Mouse (Mus musculus): ENCODE measurements around the gene Rbfox1. TPM values are rescaled to one million over a fixed set of nuclear protein-coding genes. Genes with fewer than 3 reads are reported as not detected.

The Rbfox1 gene
- polyA plus RNA-seq, 1 experiment: 0.21 TPM

DNA sequence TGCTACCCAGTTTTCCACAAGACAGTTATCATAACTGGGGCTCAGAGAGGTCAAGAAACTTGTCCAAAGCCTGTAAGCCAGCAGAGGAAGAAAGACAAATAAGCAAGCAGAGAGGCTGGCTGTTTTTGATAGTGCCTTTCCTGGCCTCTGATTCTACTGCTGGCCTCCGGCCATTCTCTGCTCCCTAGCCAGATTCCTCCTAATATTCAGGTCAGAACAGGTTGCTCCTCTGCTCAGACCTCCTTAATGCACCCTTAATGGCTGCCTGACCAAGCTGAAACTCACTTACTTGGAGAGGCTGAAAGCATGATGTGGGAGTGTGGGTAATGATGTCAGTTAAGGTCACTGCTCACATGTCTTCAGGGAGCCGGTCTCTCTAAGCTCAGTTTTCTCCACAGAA is 270.4 kb downstream of the Rbfox1 start:
- H3K4me3 ChIP-seq (replicated peaks): no peak overlapping the region
- no peaks in the 10 kb centered on the region for H3K4me1 ChIP-seq
- peaks cover 5% of the 10 kb centered on the region for H3K9me3 ChIP-seq
- H3K36me3 ChIP-seq (replicated peaks; ENCODE audit: low read length): no peaks in the 10 kb centered on the region
- H3K27me3 ChIP-seq (replicated peaks): no peaks in the 10 kb centered on the region
- no peak for TF ChIP-seq GATA1 (IDR thresholded peaks at IDR 0.05; ENCODE audit: borderline replicate concordance, low read length)
- no peak for TF ChIP-seq FLI1 (IDR thresholded peaks at IDR 0.05; ENCODE audit: low read length)

DNA sequence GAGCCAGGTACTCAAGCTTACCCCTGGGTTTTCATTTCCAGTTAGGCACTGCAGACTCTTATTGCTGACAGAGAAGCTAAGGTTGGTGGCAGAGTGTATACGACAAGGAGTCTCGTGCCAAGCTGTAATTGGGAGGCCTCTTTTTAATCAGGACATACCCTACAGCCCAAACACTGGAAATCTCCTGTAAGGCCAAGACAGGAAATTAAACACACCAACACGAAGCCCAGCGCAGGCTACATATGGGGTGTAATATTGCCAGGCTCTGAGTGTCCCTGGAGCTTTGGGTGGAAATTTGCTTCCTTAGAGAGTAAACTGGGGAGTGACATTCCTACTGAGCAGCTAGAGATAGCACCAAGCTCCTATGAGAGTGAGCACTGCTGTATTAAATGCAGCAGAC is 279.3 kb downstream of the Rbfox1 start:
- Histone ChIP-seq H3K36me3 (replicated peaks; ENCODE audit: low read length) (no peaks in the 10 kb centered on the region), H3K4me3 (replicated peaks) (no peak overlapping the region), H3K27me3 (replicated peaks) (peaks cover 7% of the 10 kb centered on the region), H3K4me1 (no peaks in the 10 kb centered on the region), H3K9me3 (no peaks in the 10 kb centered on the region)
- TF ChIP-seq FLI1 (IDR thresholded peaks at IDR 0.05; ENCODE audit: low read length) (no peak), GATA1 (IDR thresholded peaks at IDR 0.05; ENCODE audit: borderline replicate concordance, low read length) (no peak)

GRCm38 (mm10) chr16:6169346-6169745 is 284.2 kb downstream of the Rbfox1 start:
- H3K4me3 ChIP-seq (replicated peaks): no peak overlapping the region
- H3K27me3 ChIP-seq (replicated peaks): peaks cover 7% of the 10 kb centered on the region
- H3K9me3 ChIP-seq: no peaks in the 10 kb centered on the region
- no peak for TF ChIP-seq FLI1 (IDR thresholded peaks at IDR 0.05; ENCODE audit: low read length)
- no peaks in the 10 kb centered on the region for H3K4me1 ChIP-seq
- H3K36me3 ChIP-seq (replicated peaks; ENCODE audit: low read length): no peaks in the 10 kb centered on the region

- no peaks in the 10 kb centered on the region for H3K36me3 ChIP-seq (replicated peaks; ENCODE audit: low read length)
- peaks cover 4% of the 10 kb centered on the region for H3K27me3 ChIP-seq (replicated peaks)
- no peak overlapping the region for H3K4me3 ChIP-seq (replicated peaks)
- no peaks in the 10 kb centered on the region for H3K4me1 ChIP-seq
- H3K9me3 ChIP-seq: no peaks in the 10 kb centered on the region
- TF ChIP-seq FLI1 (IDR thresholded peaks at IDR 0.05; ENCODE audit: low read length) (no peak), GATA1 (IDR thresholded peaks at IDR 0.05; ENCODE audit: borderline replicate concordance, low read length) (no peak)
Observed at GRCm38 (mm10) chr16:6180819-6181218, 295.7 kb downstream of the Rbfox1 start.

DNA sequence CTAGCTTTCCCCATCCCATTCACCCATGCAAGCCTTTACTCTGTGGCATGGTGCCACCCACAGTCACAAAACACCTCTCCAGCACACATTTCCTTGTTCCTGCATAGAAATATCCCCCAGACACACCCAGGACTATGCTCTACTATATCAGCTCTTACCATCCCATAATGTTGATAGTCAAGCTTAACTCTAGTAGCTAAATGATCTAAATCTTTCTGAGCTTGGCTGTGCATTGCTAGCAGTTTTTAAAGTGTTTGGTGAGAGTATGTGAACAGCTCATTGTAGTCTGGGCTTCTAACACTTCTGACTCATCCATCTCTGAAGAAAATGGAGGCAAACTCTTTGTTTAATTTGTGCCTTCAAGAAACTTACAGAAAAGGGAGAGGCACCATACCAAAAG is 297.2 kb downstream of the Rbfox1 start:
- H3K4me3 ChIP-seq (replicated peaks): no peak overlapping the region
- no peaks in the 10 kb centered on the region for H3K36me3 ChIP-seq (replicated peaks; ENCODE audit: low read length)
- no peak for TF ChIP-seq FLI1 (IDR thresholded peaks at IDR 0.05; ENCODE audit: low read length)
- TF ChIP-seq GATA1 (IDR thresholded peaks at IDR 0.05; ENCODE audit: borderline replicate concordance, low read length): no peak
- H3K4me1 ChIP-seq: no peaks in the 10 kb centered on the region
- H3K9me3 ChIP-seq: no peaks in the 10 kb centered on the region
- peaks cover 4% of the 10 kb centered on the region for H3K27me3 ChIP-seq (replicated peaks)

- TF ChIP-seq FLI1 (IDR thresholded peaks at IDR 0.05; ENCODE audit: low read length) (no peak), GATA1 (IDR thresholded peaks at IDR 0.05; ENCODE audit: borderline replicate concordance, low read length) (no peak)
- no peaks in the 10 kb centered on the region for H3K36me3 ChIP-seq (replicated peaks; ENCODE audit: low read length)
- H3K4me3 ChIP-seq (replicated peaks): no peak overlapping the region
- no peaks in the 10 kb centered on the region for H3K9me3 ChIP-seq
- no peaks in the 10 kb centered on the region for H3K4me1 ChIP-seq
- H3K27me3 ChIP-seq (replicated peaks): no peaks in the 10 kb centered on the region
Observed at GRCm38 (mm10) chr16:6192358-6192757, 307.2 kb downstream of the Rbfox1 start.

- Histone ChIP-seq H3K4me1 (no peaks in the 10 kb centered on the region), H3K4me3 (replicated peaks) (no peak overlapping the region), H3K9me3 (no peaks in the 10 kb centered on the region), H3K36me3 (replicated peaks; ENCODE audit: low read length) (no peaks in the 10 kb centered on the region), H3K27me3 (replicated peaks) (no peaks in the 10 kb centered on the region)
- TF ChIP-seq FLI1 (IDR thresholded peaks at IDR 0.05; ENCODE audit: low read length) (no peak), GATA1 (IDR thresholded peaks at IDR 0.05; ENCODE audit: borderline replicate concordance, low read length) (no peak)
Observed at GRCm38 (mm10) chr16:6206431-6206830, 321.3 kb downstream of the Rbfox1 start.

GRCm38 (mm10) chr16:6212916-6213315 is 327.8 kb downstream of the Rbfox1 start:
- Histone ChIP-seq H3K4me3 (replicated peaks) (no peak overlapping the region), H3K27me3 (replicated peaks) (no peaks in the 10 kb centered on the region), H3K36me3 (replicated peaks; ENCODE audit: low read length) (no peaks in the 10 kb centered on the region), H3K4me1 (no peaks in the 10 kb centered on the region), H3K9me3 (no peaks in the 10 kb centered on the region)
- TF ChIP-seq FLI1 (IDR thresholded peaks at IDR 0.05; ENCODE audit: low read length) (no peak), GATA1 (IDR thresholded peaks at IDR 0.05; ENCODE audit: borderline replicate concordance, low read length) (no peak)

DNA sequence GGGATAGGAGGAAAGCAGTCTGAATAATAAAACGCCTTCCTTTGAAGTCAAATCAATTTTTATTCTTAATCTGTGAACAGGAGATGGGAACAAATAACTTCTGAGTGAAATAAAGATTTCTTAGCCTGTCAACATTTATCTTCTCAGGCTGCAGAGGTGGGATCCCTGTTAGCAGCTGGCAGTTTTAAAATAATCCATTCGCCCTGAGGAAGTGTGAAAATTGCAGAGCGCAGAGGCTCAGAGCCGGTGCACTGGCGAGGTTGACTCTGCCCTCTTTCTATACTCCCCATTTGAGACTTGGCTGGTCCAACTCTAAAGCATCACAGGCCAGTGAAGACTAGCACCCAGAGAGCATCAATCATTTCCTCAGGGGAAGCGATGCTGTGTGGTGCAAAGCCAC is 342.3 kb downstream of the Rbfox1 start:
- Histone ChIP-seq H3K4me1 (no peaks in the 10 kb centered on the region), H3K27me3 (replicated peaks) (no peaks in the 10 kb centered on the region), H3K9me3 (no peaks in the 10 kb centered on the region), H3K4me3 (replicated peaks) (no peak overlapping the region), H3K36me3 (replicated peaks; ENCODE audit: low read length) (no peaks in the 10 kb centered on the region)
- no peak for TF ChIP-seq FLI1 (IDR thresholded peaks at IDR 0.05; ENCODE audit: low read length)
- TF ChIP-seq GATA1 (IDR thresholded peaks at IDR 0.05; ENCODE audit: borderline replicate concordance, low read length): no peak

GRCm38 (mm10) chr16:6232966-6233365 is 347.8 kb downstream of the Rbfox1 start:
- no peaks in the 10 kb centered on the region for H3K36me3 ChIP-seq (replicated peaks; ENCODE audit: low read length)
- no peak for TF ChIP-seq FLI1 (IDR thresholded peaks at IDR 0.05; ENCODE audit: low read length)
- TF ChIP-seq GATA1 (IDR thresholded peaks at IDR 0.05; ENCODE audit: borderline replicate concordance, low read length): no peak
- no peaks in the 10 kb centered on the region for H3K4me1 ChIP-seq
- H3K27me3 ChIP-seq (replicated peaks): no peaks in the 10 kb centered on the region
- H3K9me3 ChIP-seq: no peaks in the 10 kb centered on the region
- H3K4me3 ChIP-seq (replicated peaks): no peak overlapping the region

DNA sequence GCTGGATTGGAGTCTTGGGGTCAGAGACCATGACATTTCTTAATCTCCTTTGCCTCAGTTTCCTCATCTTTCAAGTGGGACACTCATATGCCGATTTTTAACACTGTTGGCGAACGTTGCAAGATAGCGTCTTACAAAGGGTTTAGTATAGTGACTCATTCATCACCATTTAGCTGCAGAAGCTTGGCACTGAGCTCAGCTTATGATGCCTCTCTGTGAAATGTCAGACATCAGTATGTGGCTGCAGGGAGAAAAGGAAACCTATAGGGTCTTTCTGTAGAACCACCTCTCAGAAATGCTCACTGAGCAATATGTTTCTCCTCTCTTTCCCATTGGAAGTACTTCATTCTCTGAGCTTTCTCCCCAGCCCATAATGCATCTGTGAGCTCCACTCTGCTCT is 356.2 kb downstream of the Rbfox1 start:
- no peak for TF ChIP-seq FLI1 (IDR thresholded peaks at IDR 0.05; ENCODE audit: low read length)
- no peak for TF ChIP-seq GATA1 (IDR thresholded peaks at IDR 0.05; ENCODE audit: borderline replicate concordance, low read length)
- Histone ChIP-seq H3K9me3 (no peaks in the 10 kb centered on the region), H3K27me3 (replicated peaks) (no peaks in the 10 kb centered on the region), H3K4me1 (no peaks in the 10 kb centered on the region), H3K36me3 (replicated peaks; ENCODE audit: low read length) (no peaks in the 10 kb centered on the region), H3K4me3 (replicated peaks) (no peak overlapping the region)

Data from megakaryocyte, embryonic 14.5 days (primary cell).